Mouse (Mus musculus) embryonic facial prominence, embryonic 10.5 days (tissue): ENCODE results near the gene Fbxo44. TPM values are rescaled to one million over a fixed set of nuclear protein-coding genes. Genes with fewer than 3 reads are reported as not detected.

Experiments used
- DNase-seq: peaks from one replicate; pipeline ENCODE4 v3.0.0-alpha.2; 2017; ENCODE audit warnings: low spot score
- H3K27ac ChIP-seq: fragments of 300-500 bp; sonication (generic); replicated peaks from 2 replicates; pipeline ENCODE4 v1.5.1; 2016; ENCODE audit warnings: mild to moderate bottlenecking
- H3K27me3 ChIP-seq: fragments of 300-500 bp; sonication (generic); replicated peaks from 2 replicates; pipeline ENCODE4 v1.6.1; 2016; ENCODE audit warnings: low read depth, mild to moderate bottlenecking; ENCODE audit not compliant: poor library complexity, severe bottlenecking
- H3K36me3 ChIP-seq: fragments of 300-500 bp; sonication (generic); replicated peaks from 2 replicates; pipeline ENCODE4 v1.6.1; 2016; ENCODE audit warnings: mild to moderate bottlenecking, moderate library complexity
- H3K4me1 ChIP-seq: fragments of 300-500 bp; sonication (generic); 2 replicates; pipeline ENCODE4 v1.6.1; 2016
- H3K4me3 ChIP-seq: fragments of 300-500 bp; sonication (generic); 2 replicates; pipeline ENCODE4 v1.5.1; 2016; ENCODE audit warnings: mild to moderate bottlenecking, moderate library complexity
- H3K9me3 ChIP-seq: fragments of 300-500 bp; sonication (generic); 2 replicates; pipeline ENCODE4 v1.6.1; 2016; ENCODE audit warnings: mild to moderate bottlenecking
- WGBS: fragments of 180-500 bp; shearing (Covaris S2); methylation state at CpG from one replicate; pipeline ENCODE4 v1.1.7; 2016; 5-methylcytosine and 5-hydroxymethylcytosine counted together
- polyA plus RNA-seq: library from polyadenylated mRNA; unstranded; fragments of >200 nt; fragmentation: Nextera tagmentation; extraction: Ambion mirVana; gene quantifications from 2 replicates; pipeline ENCODE4 v1.2.1, GENCODE M21; 2016

The Fbxo44 gene
- polyA plus RNA-seq, 1 experiment from 2014 or later: 18.0 TPM

GRCm38 (mm10) chr4:148159544-148160435 lies 492 bp downstream of the Fbxo44 start:
- DNase-seq: peak; percentile 97
- H3K27ac ChIP-seq: peak overlapping the region; percentile 85
- under 1% methylated on average over 55 of the region's 55 CpGs for WGBS

GRCm38 (mm10) chr4:148158436-148159348 lies 1.6 kb downstream of the Fbxo44 start:
- H3K27me3 ChIP-seq: peaks cover 57% of the 10 kb centered on the region
- H3K4me1 ChIP-seq: peaks cover 39% of the 10 kb centered on the region
- WGBS: 26% methylated on average over 27 of the region's 27 CpGs
- peak overlapping the region; percentile 76 for H3K4me3 ChIP-seq
- peak overlapping the region; percentile 85 for H3K27ac ChIP-seq
- DNase-seq: peak; percentile 52
- no peaks in the 10 kb centered on the region for H3K9me3 ChIP-seq
- peaks cover 38% of the 10 kb centered on the region for H3K36me3 ChIP-seq

More at GRCm38 (mm10) chr4:148159544-148160435, 492 bp downstream of the Fbxo44 start:
- Histone ChIP-seq H3K27me3 (peaks cover 68% of the 10 kb centered on the region), H3K4me1 (peaks cover 50% of the 10 kb centered on the region), H3K36me3 (peaks cover 30% of the 10 kb centered on the region), H3K4me3 (peak overlapping the region; percentile 76), H3K9me3 (no peaks in the 10 kb centered on the region)

GRCm38 (mm10) chr4:148154982-148155381 lies 5.3 kb downstream of the Fbxo44 start:
- DNase-seq: no peak
- Histone ChIP-seq H3K27ac (no peak overlapping the region), H3K9me3 (no peaks in the 10 kb centered on the region), H3K27me3 (peaks cover 19% of the 10 kb centered on the region), H3K4me3 (no peak overlapping the region), H3K36me3 (peaks cover 48% of the 10 kb centered on the region), H3K4me1 (peaks cover 42% of the 10 kb centered on the region)
- 65% methylated on average over 3 of the region's 3 CpGs for WGBS

- Histone ChIP-seq H3K36me3 (peaks cover 50% of the 10 kb centered on the region), H3K27me3 (peaks cover 14% of the 10 kb centered on the region), H3K4me1 (peaks cover 42% of the 10 kb centered on the region), H3K9me3 (no peaks in the 10 kb centered on the region), H3K27ac (no peak overlapping the region), H3K4me3 (no peak overlapping the region)
- no peak for DNase-seq
- 92% methylated on average over 4 of the region's 4 CpGs for WGBS
Measured at GRCm38 (mm10) chr4:148154006-148154405, 6.3 kb downstream of the Fbxo44 start.

GRCm38 (mm10) chr4:148152547-148152946 lies 7.7 kb downstream of the Fbxo44 start:
- Histone ChIP-seq H3K27ac (no peak overlapping the region), H3K27me3 (no peaks in the 10 kb centered on the region), H3K4me3 (no peak overlapping the region), H3K9me3 (no peaks in the 10 kb centered on the region), H3K36me3 (peaks cover 52% of the 10 kb centered on the region), H3K4me1 (peaks cover 36% of the 10 kb centered on the region)
- DNase-seq: no peak
- 82% methylated on average over 5 of the region's 5 CpGs for WGBS

- DNase-seq: peak; percentile 91
- Histone ChIP-seq H3K27me3 (no peaks in the 10 kb centered on the region), H3K36me3 (peaks cover 51% of the 10 kb centered on the region), H3K27ac (peak within 1 kb of the TSS; percentile 88), H3K4me3 (peak within 1 kb of the TSS; percentile 80), H3K4me1 (peaks cover 36% of the 10 kb centered on the region), H3K9me3 (no peaks in the 10 kb centered on the region)
- 2% methylated on average over 67 of the region's 67 CpGs for WGBS
Measured at GRCm38 (mm10) chr4:148151267-148152168, 8.8 kb downstream of the Fbxo44 start, which contains the start of gene Fbxo6. Fbxo6 (minus strand) TSS chr4:148152140.

GRCm38 (mm10) chr4:148150953-148151266 lies 9.4 kb downstream of the Fbxo44 start:
- Histone ChIP-seq H3K36me3 (peaks cover 51% of the 10 kb centered on the region), H3K4me3 (peak overlapping the region; percentile 80), H3K27ac (peak overlapping the region; percentile 88), H3K4me1 (peaks cover 36% of the 10 kb centered on the region), H3K27me3 (no peaks in the 10 kb centered on the region), H3K9me3 (no peaks in the 10 kb centered on the region)
- no peak for DNase-seq
- WGBS: 58% methylated on average over 3 of the region's 3 CpGs

GRCm38 (mm10) chr4:148150242-148150641 lies 10.0 kb downstream of the Fbxo44 start:
- WGBS: 25% methylated on average over 7 of the region's 7 CpGs

GRCm38 (mm10) chr4:148149540-148149939 lies 10.7 kb downstream of the Fbxo44 start:
- WGBS: 61% methylated on average over 12 of the region's 12 CpGs
- H3K27me3 ChIP-seq: no peaks in the 10 kb centered on the region
- peaks cover 36% of the 10 kb centered on the region for H3K4me1 ChIP-seq
- H3K36me3 ChIP-seq: peaks cover 56% of the 10 kb centered on the region
- no peak overlapping the region for H3K4me3 ChIP-seq
- peak overlapping the region; percentile 48; the same call in 1 of the 2 replicates for H3K27ac ChIP-seq
- DNase-seq: no peak
- no peaks in the 10 kb centered on the region for H3K9me3 ChIP-seq

More at GRCm38 (mm10) chr4:148150242-148150641, 10.0 kb downstream of the Fbxo44 start:
- H3K9me3 ChIP-seq: no peaks in the 10 kb centered on the region
- peaks cover 36% of the 10 kb centered on the region for H3K4me1 ChIP-seq
- H3K36me3 ChIP-seq: peaks cover 54% of the 10 kb centered on the region
- no peaks in the 10 kb centered on the region for H3K27me3 ChIP-seq
- DNase-seq: no peak
- peak overlapping the region; percentile 48; the same call in 1 of the 2 replicates for H3K27ac ChIP-seq
- no peak overlapping the region for H3K4me3 ChIP-seq

- Histone ChIP-seq H3K4me3 (no peak overlapping the region), H3K4me1 (peaks cover 33% of the 10 kb centered on the region), H3K36me3 (peaks cover 59% of the 10 kb centered on the region), H3K9me3 (no peaks in the 10 kb centered on the region), H3K27ac (no peak overlapping the region), H3K27me3 (no peaks in the 10 kb centered on the region)
- no peak for DNase-seq
- WGBS: 78% methylated on average over 2 of the region's 2 CpGs
Measured at GRCm38 (mm10) chr4:148147714-148148113, 12.6 kb downstream of the Fbxo44 start.

GRCm38 (mm10) chr4:148143721-148144120 lies 16.6 kb downstream of the Fbxo44 start:
- Histone ChIP-seq H3K36me3 (peaks cover 54% of the 10 kb centered on the region), H3K4me3 (no peak overlapping the region), H3K4me1 (peaks cover 14% of the 10 kb centered on the region), H3K27ac (no peak overlapping the region), H3K9me3 (no peaks in the 10 kb centered on the region), H3K27me3 (peaks cover 6% of the 10 kb centered on the region)
- 88% methylated on average over 5 of the region's 5 CpGs for WGBS
- no peak for DNase-seq
